ENCODE assay signal across 9 mouse cellular contexts in the genomic region with DNA sequence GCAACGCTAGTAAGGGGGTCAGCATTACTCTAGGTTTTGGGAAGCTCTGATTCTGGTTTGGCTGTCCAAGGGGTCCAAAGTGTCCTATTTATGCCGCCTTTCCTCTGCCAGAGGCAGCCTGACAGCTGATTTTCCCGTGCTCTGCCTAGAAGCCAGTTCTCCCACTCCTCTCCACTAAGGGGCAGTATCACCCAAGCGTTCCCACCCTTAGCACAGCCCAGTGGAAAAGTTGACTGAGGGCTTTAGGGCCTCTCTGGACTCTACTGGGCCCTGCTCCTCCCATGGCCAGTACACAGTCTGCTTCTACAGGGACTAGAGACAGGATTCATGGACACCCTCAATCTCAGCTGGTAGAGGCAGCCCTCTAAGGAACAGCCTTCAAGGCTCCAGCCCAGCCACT. TPM values are rescaled to one million over a fixed set of nuclear protein-coding genes. Genes with fewer than 3 reads are reported as not detected.
DNase-seq lines count a peak whose midpoint lies in the region; ATAC-seq lines count a peak whose summit lies in the region.
"Had no signal": no experiment of that assay in that cellular context is flagged by ENCODE, and none has a peak within 500 bp of the region (broad histone marks: within the 10 kb centered on the region; RNA-seq: fewer than 3 reads in every experiment).

No protein-coding gene starts in this region.

- H3K9ac ChIP-seq in embryonic facial prominence, embryonic 12.5 days, result no peak overlapping the region
- H3K9ac ChIP-seq in midbrain, embryonic 16.5 days (ENCODE audit: low read depth, low read length), result no peak overlapping the region

- peak; percentile 72 to 74 for DNase-seq in B cell, adult 2 months
- peak; percentile 81 for DNase-seq in adrenal gland, postnatal 10 days
- peak; percentile 73 for DNase-seq in heart, adult 8-10 months (ENCODE audit: low spot score)
- peak; percentile 60 for DNase-seq in kidney, adult 11 months
- peak; percentile 80 for DNase-seq in liver
- peak; percentile 76 for DNase-seq in splenic B cell, adult 2 months (ENCODE audit: low read depth, low spot score)

- no peaks in the 10 kb centered on the region for H3K27me3 ChIP-seq in embryonic facial prominence, embryonic 12.5 days
- no peaks in the 10 kb centered on the region for H3K27me3 ChIP-seq in midbrain, embryonic 16.5 days (ENCODE audit: control insufficient read depth, insufficient read depth, low read depth, low read length)
- H3K27me3 ChIP-seq in splenic B cell, adult 2 months (ENCODE audit: control insufficient read depth, insufficient read depth, low read length, poor library complexity, severe bottlenecking), result no peaks in the 10 kb centered on the region

- WGBS in embryonic facial prominence, embryonic 12.5 days, result 3% methylated on average over 4 of the region's 4 CpGs
- 5% methylated on average over 4 of the region's 4 CpGs for WGBS in midbrain, embryonic 16.5 days

- ATAC-seq in embryonic facial prominence, embryonic 12.5 days (ENCODE audit: insufficient number of reproducible peaks, insufficient read depth, low FRiP score, low TSS enrichment), result peak; percentile 69
- ATAC-seq in midbrain, embryonic 16.5 days, result peak; percentile 56; the same call in 1 of the 2 replicates

- peaks cover 33% of the 10 kb centered on the region for H3K4me1 ChIP-seq in embryonic facial prominence, embryonic 12.5 days
- peaks cover 27% of the 10 kb centered on the region for H3K4me1 ChIP-seq in midbrain, embryonic 16.5 days (ENCODE audit: control insufficient read depth, insufficient read depth, low read length)

- H3K4me3 ChIP-seq in embryonic facial prominence, embryonic 12.5 days, result no peak overlapping the region
- no peak overlapping the region for H3K4me3 ChIP-seq in midbrain, embryonic 16.5 days (ENCODE audit: low read depth, low read length)

- no peak overlapping the region for H3K27ac ChIP-seq in embryonic facial prominence, embryonic 12.5 days
- no peak overlapping the region for H3K27ac ChIP-seq in midbrain, embryonic 16.5 days (ENCODE audit: low read length)

- no peaks in the 10 kb centered on the region for H3K9me3 ChIP-seq in embryonic facial prominence, embryonic 12.5 days
- H3K9me3 ChIP-seq in midbrain, embryonic 16.5 days (replicated peaks; ENCODE audit: control insufficient read depth, low read length, poor library complexity, severe bottlenecking), result no peaks in the 10 kb centered on the region

- H3K36me3 ChIP-seq in embryonic facial prominence, embryonic 12.5 days, result no peaks in the 10 kb centered on the region
- H3K36me3 ChIP-seq in midbrain, embryonic 16.5 days (ENCODE audit: control insufficient read depth, insufficient read depth, low read length), result 0 out of 2 replicates have a peak, but pooled peaks cover 2% of the 10 kb centered on the region
- H3K36me3 ChIP-seq in splenic B cell, adult 2 months (ENCODE audit: control insufficient read depth, insufficient read depth, low read length, poor library complexity, severe bottlenecking), result no peaks in the 10 kb centered on the region

- H3K4me2 ChIP-seq in embryonic facial prominence, embryonic 12.5 days (replicated peaks), result no peak overlapping the region
- H3K4me2 ChIP-seq in midbrain, embryonic 16.5 days (ENCODE audit: low read length), result no peak overlapping the region

RNA-seq across cellular contexts. Expression of gene 4930404H24Rik, which starts 14.0 kb away (rescaled TPM):
- total RNA-seq in adrenal gland, postnatal 10 days (2021), result not detected
- not detected in 2 replicates for polyA plus RNA-seq in embryonic facial prominence, embryonic 12.5 days (2016; fragmentation: Nextera tagmentation; extraction: Ambion mirVana)
- total RNA-seq in heart, adult 8-10 months (2022), result not detected
- polyA plus RNA-seq in midbrain, embryonic 16.5 days (2015; fragmentation: Nextera tagmentation; extraction: Ambion mirVana), result not detected in 2 replicates
- total RNA-seq: adrenal gland, postnatal 4 days had no signal

RNA-seq across cellular contexts. Expression of gene Nol4l, which starts 51.2 kb away (rescaled TPM):
- 10 to 100 TPM; 14.1 to 21.3 TPM for total RNA-seq in adrenal gland, postnatal 10 days (2021)
- polyA plus RNA-seq in embryonic facial prominence, embryonic 12.5 days (2016; fragmentation: Nextera tagmentation; extraction: Ambion mirVana), result 19.4 and 22.3 TPM in 2 replicates
- 1 to 10 TPM; 2.2 to 3.6 (median 3.0) TPM for total RNA-seq in heart, adult 8-10 months (2022)
- 39.9 and 47.5 TPM in 2 replicates for polyA plus RNA-seq in midbrain, embryonic 16.5 days (2015; fragmentation: Nextera tagmentation; extraction: Ambion mirVana)
